Mouse (Mus musculus): Measurements from ENCODE around the gene Kdf1. TPM values are rescaled to one million over a fixed set of nuclear protein-coding genes. Genes with fewer than 3 reads are reported as not detected.
A peak's percentile ranks its signal among the peaks of the same experiment; 100 is the strongest.
"Not testable (repeated sequence)": the region's sequence is repeated elsewhere in the genome, so short reads cannot be mapped to it uniquely, and the experiment has no call there.

Kdf1 gene
- polyA plus RNA-seq, 1 experiment from 2014 or later, result 7.6 TPM

- peak within 1 kb of the TSS; percentile 46 for H3K4me3 ChIP-seq (ENCODE audit: low read depth, low read length)
- no peak within 1 kb of the TSS for H3K27ac ChIP-seq (replicated peaks; ENCODE audit: low read depth, low read length)
- peak; percentile 80 for ATAC-seq (replicated peaks; ENCODE audit: insufficient number of reproducible peaks, low FRiP score, low TSS enrichment, low read depth)
- peak within 1 kb of the TSS; percentile 62 for H3K9ac ChIP-seq (replicated peaks; ENCODE audit: low read length)
- under 1% methylated on average over 42 of the region's 53 CpGs for WGBS
- H3K9me3 ChIP-seq (replicated peaks; ENCODE audit: control insufficient read depth, low read length), result no peaks in the 10 kb centered on the region
- peaks cover 5% of the 10 kb centered on the region for H3K4me1 ChIP-seq (ENCODE audit: control insufficient read depth, insufficient read depth, low read length)
- H3K27me3 ChIP-seq (ENCODE audit: control insufficient read depth, insufficient read depth, low read length), result peaks cover 46% of the 10 kb centered on the region
- H3K4me2 ChIP-seq (ENCODE audit: low read depth, low read length), result peak within 1 kb of the TSS; percentile 92
- peak; percentile 90 for DNase-seq (ENCODE audit: low spot score)
- H3K36me3 ChIP-seq (replicated peaks; ENCODE audit: control insufficient read depth, insufficient read depth, low read depth, low read length), result no peaks in the 10 kb centered on the region
These were observed 20.5 kb upstream of the Kdf1 start, which contains the start of gene Trnp1 for GRCm38 (mm10) chr4:133498160-133498724. TSS of gene Trnp1 (minus strand) at chr4:133498550.

DNA sequence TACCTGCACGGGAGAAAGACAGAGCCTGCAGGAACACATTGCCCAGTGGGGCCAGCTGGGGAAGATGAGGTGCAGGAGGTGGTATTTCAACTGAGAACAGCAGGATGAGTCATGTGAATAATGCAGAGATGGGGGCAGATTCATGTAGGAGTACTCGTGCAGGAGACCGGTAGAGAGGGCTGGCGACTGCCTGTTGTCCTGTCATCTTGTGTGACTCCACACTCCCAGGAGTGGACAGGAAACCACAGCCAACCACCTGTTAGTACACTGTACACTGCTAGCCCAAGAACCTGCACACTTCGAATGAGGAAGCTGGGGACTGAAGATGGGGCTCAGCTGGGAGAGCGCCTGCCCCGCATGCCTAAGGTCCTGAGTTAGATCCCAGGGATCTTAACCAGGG is 17.2 kb upstream of the Kdf1 start:
- no peak for ATAC-seq (replicated peaks; ENCODE audit: insufficient number of reproducible peaks, low FRiP score, low TSS enrichment, low read depth)
- Histone ChIP-seq H3K4me1 (ENCODE audit: control insufficient read depth, insufficient read depth, low read length) (peaks cover 5% of the 10 kb centered on the region), H3K4me3 (ENCODE audit: low read depth, low read length) (no peak overlapping the region), H3K27me3 (ENCODE audit: control insufficient read depth, insufficient read depth, low read length) (peaks cover 36% of the 10 kb centered on the region), H3K9ac (replicated peaks; ENCODE audit: low read length) (no peak overlapping the region), H3K27ac (replicated peaks; ENCODE audit: low read depth, low read length) (no peak overlapping the region), H3K9me3 (replicated peaks; ENCODE audit: control insufficient read depth, low read length) (no peaks in the 10 kb centered on the region), H3K36me3 (replicated peaks; ENCODE audit: control insufficient read depth, insufficient read depth, low read depth, low read length) (no peaks in the 10 kb centered on the region), H3K4me2 (ENCODE audit: low read depth, low read length) (no peak overlapping the region)
- WGBS, result 66% methylated on average over 7 of the region's 7 CpGs
- DNase-seq (ENCODE audit: low spot score), result no peak

DNA sequence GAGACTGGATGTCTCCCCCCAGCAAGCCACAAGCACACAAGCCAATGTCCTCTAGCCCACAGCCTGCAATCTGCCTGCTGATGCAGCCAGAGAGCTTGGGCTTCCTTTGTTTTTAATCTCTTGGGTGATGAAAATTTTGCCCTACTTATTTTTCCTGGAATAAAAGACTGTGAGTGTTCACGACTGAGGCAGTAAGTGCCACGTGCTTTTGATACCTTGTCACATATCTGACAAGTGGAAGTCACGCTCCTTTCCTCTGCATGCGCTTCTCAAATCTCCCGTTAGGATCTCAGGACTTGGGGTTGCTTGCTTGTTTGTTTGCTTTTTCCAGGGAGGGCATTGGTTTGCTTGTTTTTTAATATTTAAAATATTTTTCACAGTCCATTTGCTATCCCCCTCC is 14.5 kb upstream of the Kdf1 start:
- no peak for DNase-seq (ENCODE audit: low spot score)
- WGBS, result 58% methylated on average over 5 of the region's 5 CpGs
- H3K4me1 ChIP-seq (ENCODE audit: control insufficient read depth, insufficient read depth, low read length), result no peaks in the 10 kb centered on the region

GRCm38 (mm10) chr4:133504755-133505485 is 13.8 kb upstream of the Kdf1 start:
- peaks cover 7% of the 10 kb centered on the region for H3K27me3 ChIP-seq (ENCODE audit: control insufficient read depth, insufficient read depth, low read length)
- no peaks in the 10 kb centered on the region for H3K4me1 ChIP-seq (ENCODE audit: control insufficient read depth, insufficient read depth, low read length)
- WGBS, result 63% methylated on average over 9 of the region's 9 CpGs
- no peak overlapping the region for H3K4me3 ChIP-seq (ENCODE audit: low read depth, low read length)
- no peak for ATAC-seq (replicated peaks; ENCODE audit: insufficient number of reproducible peaks, low FRiP score, low TSS enrichment, low read depth)
- H3K9me3 ChIP-seq (replicated peaks; ENCODE audit: control insufficient read depth, low read length), result no peaks in the 10 kb centered on the region
- no peaks in the 10 kb centered on the region for H3K36me3 ChIP-seq (replicated peaks; ENCODE audit: control insufficient read depth, insufficient read depth, low read depth, low read length)
- H3K4me2 ChIP-seq (ENCODE audit: low read depth, low read length), result no peak overlapping the region
- H3K9ac ChIP-seq (replicated peaks; ENCODE audit: low read length), result no peak overlapping the region
- DNase-seq (ENCODE audit: low spot score), result no peak
- no peak overlapping the region for H3K27ac ChIP-seq (replicated peaks; ENCODE audit: low read depth, low read length)

More for the DNA sequence above, 14.5 kb upstream of the Kdf1 start:
- H3K27me3 ChIP-seq (ENCODE audit: control insufficient read depth, insufficient read depth, low read length), result peaks cover 11% of the 10 kb centered on the region
- ATAC-seq (replicated peaks; ENCODE audit: insufficient number of reproducible peaks, low FRiP score, low TSS enrichment, low read depth), result no peak
- no peaks in the 10 kb centered on the region for H3K9me3 ChIP-seq (replicated peaks; ENCODE audit: control insufficient read depth, low read length)
- H3K4me3 ChIP-seq (ENCODE audit: low read depth, low read length), result no peak overlapping the region
- H3K9ac ChIP-seq (replicated peaks; ENCODE audit: low read length), result no peak overlapping the region
- no peaks in the 10 kb centered on the region for H3K36me3 ChIP-seq (replicated peaks; ENCODE audit: control insufficient read depth, insufficient read depth, low read depth, low read length)
- no peak overlapping the region for H3K27ac ChIP-seq (replicated peaks; ENCODE audit: low read depth, low read length)
- no peak overlapping the region for H3K4me2 ChIP-seq (ENCODE audit: low read depth, low read length)

DNA sequence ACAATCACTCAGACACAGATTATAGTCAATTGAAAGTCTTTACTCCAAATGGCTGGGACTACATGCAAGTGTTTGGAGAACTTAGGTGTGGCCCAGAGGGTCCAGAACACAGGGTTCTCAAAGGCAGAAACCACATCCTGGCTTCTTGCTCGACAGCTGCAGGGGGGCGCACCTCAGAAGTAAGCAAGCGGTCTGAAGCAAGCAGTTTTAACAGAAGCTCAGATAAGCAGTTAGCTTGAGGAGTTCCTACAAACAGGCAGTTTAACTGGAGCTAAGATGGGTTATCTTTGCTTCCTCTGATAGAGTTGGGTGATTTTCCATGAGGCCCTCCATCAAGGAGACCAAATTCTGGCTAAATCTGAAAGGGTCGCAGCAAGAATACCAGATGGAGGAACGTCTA is 12.2 kb upstream of the Kdf1 start:
- no peak for ATAC-seq (replicated peaks; ENCODE audit: insufficient number of reproducible peaks, low FRiP score, low TSS enrichment, low read depth)
- Histone ChIP-seq H3K4me2 (ENCODE audit: low read depth, low read length) (no peak overlapping the region), H3K27me3 (ENCODE audit: control insufficient read depth, insufficient read depth, low read length) (no peaks in the 10 kb centered on the region; the same call in 1 of the 2 replicates), H3K9ac (replicated peaks; ENCODE audit: low read length) (no peak overlapping the region), H3K27ac (replicated peaks; ENCODE audit: low read depth, low read length) (no peak overlapping the region), H3K36me3 (replicated peaks; ENCODE audit: control insufficient read depth, insufficient read depth, low read depth, low read length) (no peaks in the 10 kb centered on the region), H3K4me1 (ENCODE audit: control insufficient read depth, insufficient read depth, low read length) (no peaks in the 10 kb centered on the region), H3K9me3 (replicated peaks; ENCODE audit: control insufficient read depth, low read length) (no peaks in the 10 kb centered on the region), H3K4me3 (ENCODE audit: low read depth, low read length) (no peak overlapping the region)
- WGBS, result 69% methylated on average over 5 of the region's 5 CpGs
- DNase-seq (ENCODE audit: low spot score), result no peak

DNA sequence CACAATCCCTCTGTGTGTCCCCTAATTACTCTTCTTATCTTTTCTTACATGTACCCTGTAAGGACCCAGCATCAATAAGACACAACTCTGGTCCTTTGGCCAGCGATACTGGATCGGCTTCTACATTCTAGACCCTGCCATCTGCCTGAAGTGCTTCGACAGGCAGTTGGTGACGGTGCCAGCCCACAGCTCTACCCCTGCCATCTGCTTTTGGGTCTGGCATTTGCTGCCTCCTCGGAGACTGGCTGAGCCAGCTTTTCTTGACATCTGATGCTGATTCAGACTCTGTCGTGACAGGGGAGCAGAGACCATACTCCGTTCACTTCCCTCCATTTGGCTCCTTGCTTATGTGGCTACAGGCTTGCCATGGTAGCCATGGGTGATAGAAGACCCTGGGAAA is 9.8 kb upstream of the Kdf1 start:
- no peak overlapping the region for H3K27ac ChIP-seq (replicated peaks; ENCODE audit: low read depth, low read length)
- 87% methylated on average over 7 of the region's 7 CpGs for WGBS
- no peak for ATAC-seq (replicated peaks; ENCODE audit: insufficient number of reproducible peaks, low FRiP score, low TSS enrichment, low read depth)

GRCm38 (mm10) chr4:133511050-133511449 is 7.7 kb upstream of the Kdf1 start:
- DNase-seq (ENCODE audit: low spot score), result no peak
- H3K4me1 ChIP-seq (ENCODE audit: control insufficient read depth, insufficient read depth, low read length), result no peaks in the 10 kb centered on the region
- H3K36me3 ChIP-seq (replicated peaks; ENCODE audit: control insufficient read depth, insufficient read depth, low read depth, low read length), result no peaks in the 10 kb centered on the region
- no peak overlapping the region for H3K27ac ChIP-seq (replicated peaks; ENCODE audit: low read depth, low read length)
- no peak overlapping the region for H3K9ac ChIP-seq (replicated peaks; ENCODE audit: low read length)
- no peak for ATAC-seq (replicated peaks; ENCODE audit: insufficient number of reproducible peaks, low FRiP score, low TSS enrichment, low read depth)
- H3K27me3 ChIP-seq (ENCODE audit: control insufficient read depth, insufficient read depth, low read length), result no peaks in the 10 kb centered on the region
- no peak overlapping the region for H3K4me3 ChIP-seq (ENCODE audit: low read depth, low read length)
- no peak overlapping the region for H3K4me2 ChIP-seq (ENCODE audit: low read depth, low read length)
- 79% methylated on average over 5 of the region's 5 CpGs for WGBS
- H3K9me3 ChIP-seq (replicated peaks; ENCODE audit: control insufficient read depth, low read length), result no peaks in the 10 kb centered on the region

More for the DNA sequence above, 9.8 kb upstream of the Kdf1 start:
- H3K9ac ChIP-seq (replicated peaks; ENCODE audit: low read length), result no peak overlapping the region
- DNase-seq (ENCODE audit: low spot score), result no peak
- H3K4me3 ChIP-seq (ENCODE audit: low read depth, low read length), result no peak overlapping the region
- no peaks in the 10 kb centered on the region for H3K27me3 ChIP-seq (ENCODE audit: control insufficient read depth, insufficient read depth, low read length)
- no peaks in the 10 kb centered on the region for H3K36me3 ChIP-seq (replicated peaks; ENCODE audit: control insufficient read depth, insufficient read depth, low read depth, low read length)
- H3K4me2 ChIP-seq (ENCODE audit: low read depth, low read length), result no peak overlapping the region
- H3K4me1 ChIP-seq (ENCODE audit: control insufficient read depth, insufficient read depth, low read length), result no peaks in the 10 kb centered on the region
- H3K9me3 ChIP-seq (replicated peaks; ENCODE audit: control insufficient read depth, low read length), result no peaks in the 10 kb centered on the region

- not testable (repeated sequence) for DNase-seq (ENCODE audit: low spot score); H3K4me1 ChIP-seq (ENCODE audit: control insufficient read depth, insufficient read depth, low read length); H3K27me3 ChIP-seq (ENCODE audit: control insufficient read depth, insufficient read depth, low read length); H3K9me3 ChIP-seq (replicated peaks; ENCODE audit: control insufficient read depth, low read length); H3K27ac ChIP-seq (replicated peaks; ENCODE audit: low read depth, low read length); ATAC-seq (replicated peaks; ENCODE audit: insufficient number of reproducible peaks, low FRiP score, low TSS enrichment, low read depth); H3K9ac ChIP-seq (replicated peaks; ENCODE audit: low read length); H3K4me3 ChIP-seq (ENCODE audit: low read depth, low read length); H3K4me2 ChIP-seq (ENCODE audit: low read depth, low read length); H3K36me3 ChIP-seq (replicated peaks; ENCODE audit: control insufficient read depth, insufficient read depth, low read depth, low read length)
- WGBS, result 48% methylated on average over 4 of the region's 5 CpGs
These were observed 6.3 kb upstream of the Kdf1 start for GRCm38 (mm10) chr4:133512511-133512910.

Measured in embryonic facial prominence, embryonic 11.5 days (tissue).